Mouse (Mus musculus) cerebellum, postnatal 4 days (tissue): ENCODE measurements at regions not wholly inside any gene's neighbourhood (a gene's known extent, or its start where the extent isn't known, plus 50 kb on each side); places are given as distances from the start of the nearest gene placed in this dataset.

Experiments
- DNase-seq, 2 experiments: peaks; one replicate each; pipeline ENCODE4 v3.0.0; 2022; ENCODE audit warnings: low spot score in 2 of 2, mixed read lengths in 1 of 2

- DNase-seq: no peak
These were observed 57.0 kb upstream of the Gnaq start for GRCm38 (mm10) chr19:16075512-16076086.

GRCm38 (mm10) chr19:16075026-16075425 lies 57.6 kb upstream of the Gnaq start:
- DNase-seq: no peak

GRCm38 (mm10) chr19:16067314-16067713 lies 65.3 kb upstream of the Gnaq start:
- DNase-seq: no peak

- DNase-seq: no peak
These were observed 67.7 kb upstream of the Gnaq start for GRCm38 (mm10) chr19:16064911-16065310.

GRCm38 (mm10) chr19:16063916-16064580 lies 68.6 kb upstream of the Gnaq start:
- peak; percentile 52 to 80 for DNase-seq

GRCm38 (mm10) chr19:16063533-16063915 lies 69.1 kb upstream of the Gnaq start:
- DNase-seq: no peak

- no peak for DNase-seq
These were observed 70.8 kb upstream of the Gnaq start for GRCm38 (mm10) chr19:16061821-16062220.

- DNase-seq: no peak
These were observed 73.6 kb upstream of the Gnaq start for GRCm38 (mm10) chr19:16059026-16059425.

GRCm38 (mm10) chr19:16050220-16051055 lies 65.6 kb upstream of the Cep78 start:
- peak in 1 of 2 experiments; percentile 37 for DNase-seq

- no peak for DNase-seq
These were observed 64.9 kb upstream of the Cep78 start for GRCm38 (mm10) chr19:16049646-16050045.

GRCm38 (mm10) chr19:16046977-16047376 lies 62.2 kb upstream of the Cep78 start:
- no peak for DNase-seq

- DNase-seq: no peak
These were observed 60.5 kb upstream of the Cep78 start for GRCm38 (mm10) chr19:16045261-16045660.

- DNase-seq: no peak
These were observed 59.4 kb upstream of the Cep78 start for GRCm38 (mm10) chr19:16044169-16044568.

GRCm38 (mm10) chr19:16043007-16043406 lies 58.2 kb upstream of the Cep78 start:
- DNase-seq: no peak

GRCm38 (mm10) chr19:16041891-16042290 lies 57.1 kb upstream of the Cep78 start:
- no peak for DNase-seq

GRCm38 (mm10) chr19:16037806-16038205 lies 53.0 kb upstream of the Cep78 start:
- DNase-seq: no peak
